Mouse (Mus musculus) midbrain, postnatal 0 days (tissue): Measurements from ENCODE around the gene Tank. TPM values are rescaled to one million over a fixed set of nuclear protein-coding genes. Genes with fewer than 3 reads are reported as not detected.

ENCODE experiments used
- ATAC-seq: fragments of 200-750 bp; cut with Nextera tagmentation; 2 replicates; pipeline ENCODE4 v1.8.0; 2017; ENCODE audit warnings: moderate number of reproducible peaks, mild to moderate bottlenecking, moderate TSS enrichment, moderate library complexity; ENCODE audit not compliant: low FRiP score
- DNase-seq: peaks from one replicate; pipeline ENCODE4 v3.0.0-alpha.2; 2015; ENCODE audit warnings: low spot score
- H3K27ac ChIP-seq: fragments of 300-500 bp; sonication (generic); 2 replicates; pipeline ENCODE4 v1.5.1; 2014; ENCODE audit warnings: low read depth, mild to moderate bottlenecking, low read length, mixed read lengths
- H3K27me3 ChIP-seq: fragments of 300-500 bp; sonication (generic); 2 replicates; pipeline ENCODE4 v1.6.1; 2014; ENCODE audit warnings: low read length, control low read depth, mixed read lengths; ENCODE audit not compliant: insufficient read depth
- H3K36me3 ChIP-seq: fragments of 300-500 bp; sonication (generic); 2 replicates; pipeline ENCODE4 v1.6.1; 2014; ENCODE audit warnings: low read length, control low read depth, mixed read lengths; ENCODE audit not compliant: insufficient read depth
- H3K4me1 ChIP-seq: fragments of 300-500 bp; sonication (generic); 2 replicates; pipeline ENCODE4 v1.6.1; 2014; ENCODE audit warnings: mild to moderate bottlenecking, control low read depth, antibody characterized with exemption, low read length, mixed read lengths; ENCODE audit not compliant: insufficient read depth
- H3K4me2 ChIP-seq: fragments of 300-500 bp; sonication (generic); 2 replicates; pipeline ENCODE4 v1.6.1; 2014; ENCODE audit warnings: low read depth, mild to moderate bottlenecking, low read length, mixed read lengths; ENCODE audit not compliant: poor library complexity, severe bottlenecking
- H3K4me3 ChIP-seq: fragments of 300-500 bp; sonication (generic); 2 replicates; pipeline ENCODE4 v1.5.1; 2014; ENCODE audit warnings: low read depth, mild to moderate bottlenecking, low read length, moderate library complexity
- H3K9ac ChIP-seq: fragments of 300-500 bp; sonication (generic); replicated peaks from 2 replicates; pipeline ENCODE4 v1.6.1; 2014; ENCODE audit warnings: mild to moderate bottlenecking, low read length, moderate library complexity, mixed read lengths; ENCODE audit not compliant: poor library complexity, severe bottlenecking
- H3K9me3 ChIP-seq: fragments of 300-500 bp; sonication (generic); 2 replicates; pipeline ENCODE4 v1.6.1; 2016; ENCODE audit warnings: low read length, control low read depth
- CTCF ChIP-seq: IDR thresholded peaks from 2 replicates; pipeline ENCODE4 v1.5.1; 2016; ENCODE audit warnings: antibody characterized with exemption, mild to moderate bottlenecking
- WGBS: fragments of 180-500 bp; shearing (Covaris S2); extraction: QIAGEN DNeasy Blood & Tissue Kit; methylation state at CpG from one replicate; pipeline ENCODE4 v1.1.7; 2014; 5-methylcytosine and 5-hydroxymethylcytosine counted together
- polyA plus RNA-seq: library from polyadenylated mRNA; unstranded; fragments of >200 nt; fragmentation: Nextera tagmentation; extraction: Ambion mirVana; gene quantifications from 2 replicates; pipeline ENCODE4 v1.2.1, GENCODE M21; 2015
- total RNA-seq: library from RNA; depleted of rRNA; stranded (reverse); fragments of >200 nt; gene quantifications from 2 replicates; pipeline ENCODE4 v1.2.3, GENCODE M21; 2014; rRNA removed

Tank gene
- total and polyA plus RNA-seq, 2 experiments from 2014 or later, result 25.4 to 25.8 TPM

- no peak overlapping the region for H3K27ac ChIP-seq
- no peak for TF ChIP-seq CTCF
- H3K9me3 ChIP-seq, result no peaks in the 10 kb centered on the region
- 90% methylated on average over 3 of the region's 3 CpGs for WGBS
- no peaks in the 10 kb centered on the region for H3K36me3 ChIP-seq
- H3K27me3 ChIP-seq, result no peaks in the 10 kb centered on the region
- no peak overlapping the region for H3K9ac ChIP-seq
- no peak overlapping the region for H3K4me2 ChIP-seq
- DNase-seq, result no peak
- no peak overlapping the region for H3K4me3 ChIP-seq
- no peak for ATAC-seq
- H3K4me1 ChIP-seq, result no peaks in the 10 kb centered on the region
Measured at GRCm38 (mm10) chr2:61689086-61689485, 110.7 kb downstream of the Tank start.

Other genes starting within 250 kb of the Tank start
- 87.4 and 119 TPM in 2 replicates for gene Psmd14, start 133.1 kb downstream of the Tank start, total RNA-seq
- gene Psmd14, start 133.1 kb downstream of the Tank start, polyA plus RNA-seq, result 184 and 197 TPM in 2 replicates
- gene Tbr1, start 224.3 kb downstream of the Tank start, total RNA-seq, result 1.1 and 1.2 TPM in 2 replicates
- gene Tbr1, start 224.3 kb downstream of the Tank start, polyA plus RNA-seq, result 0.07 and 0.60 TPM in 2 replicates